Mouse (Mus musculus): Measurements from ENCODE around the gene Slx4ip. TPM values are rescaled to one million over a fixed set of nuclear protein-coding genes. Genes with fewer than 3 reads are reported as not detected.

The Slx4ip gene
- total RNA-seq, 1 experiment from 2014 or later, result 5.7 TPM

DNA sequence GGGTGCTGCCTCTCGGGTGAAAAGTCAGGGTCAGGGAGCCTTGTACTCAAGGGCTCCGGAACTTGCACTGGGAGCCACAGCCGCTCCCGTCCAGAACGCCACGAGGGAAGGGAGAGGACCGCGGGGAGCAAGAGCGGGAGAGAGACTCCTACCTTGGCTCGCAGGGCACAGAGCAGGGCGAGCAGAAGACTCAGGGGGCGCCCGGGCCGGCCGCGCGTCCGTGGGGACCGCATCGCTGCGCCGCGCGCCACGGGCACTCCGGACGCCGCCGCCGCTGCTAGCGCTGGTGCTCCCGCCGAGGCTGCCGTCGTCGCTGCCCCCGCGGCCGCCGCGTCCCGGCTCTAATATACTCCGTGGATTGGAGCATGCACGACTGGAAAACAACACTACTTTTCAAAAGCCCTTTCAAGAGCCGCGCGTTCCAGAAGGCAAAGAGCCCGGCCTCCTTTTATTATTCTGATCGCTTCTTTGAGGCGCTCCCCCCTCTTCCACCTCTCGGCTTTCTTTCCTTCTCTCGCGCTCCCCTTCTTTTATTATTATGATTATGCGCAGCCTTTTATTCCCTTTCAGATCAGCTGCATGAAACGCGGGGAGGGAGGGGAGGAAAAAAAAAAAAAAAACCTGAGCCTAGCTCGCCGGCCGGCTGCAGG lies 225.1 kb downstream of the Slx4ip start, which contains the start of gene Jag1:
Jag1 (minus strand) TSS at position 620 of the 650 bp plus-strand sequence.
- no peak for ATAC-seq (ENCODE audit: extremely low read depth, insufficient number of reproducible peaks, low FRiP score, poor library complexity, severe bottlenecking)

GRCm38 (mm10) chr2:137116675-137117320 lies 225.8 kb downstream of the Slx4ip start:
- ATAC-seq (ENCODE audit: extremely low read depth, insufficient number of reproducible peaks, low FRiP score, poor library complexity, severe bottlenecking), result peak; percentile 53

DNA sequence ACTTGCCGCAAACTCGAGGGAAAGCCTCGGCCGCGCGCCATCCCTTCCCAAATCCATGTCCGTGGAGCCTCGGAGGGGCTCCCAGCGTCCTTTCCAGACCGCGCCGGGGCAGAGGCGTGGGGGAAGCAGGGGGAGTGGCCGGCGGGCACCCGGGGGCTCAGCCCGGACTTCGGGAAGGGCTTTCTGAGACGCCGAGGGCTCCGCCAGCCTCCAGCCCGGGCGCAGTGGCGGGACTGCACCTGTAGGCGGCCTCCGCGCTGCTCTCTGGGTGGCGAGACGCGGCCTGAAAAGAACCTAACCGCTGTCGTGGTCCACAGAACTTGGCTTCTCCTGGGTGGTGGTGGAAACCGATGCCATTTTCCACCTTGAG lies 226.3 kb downstream of the Slx4ip start:
- peak; percentile 57 for ATAC-seq (ENCODE audit: extremely low read depth, insufficient number of reproducible peaks, low FRiP score, poor library complexity, severe bottlenecking)

Other genes starting within 250 kb of the Slx4ip start
- gene Snap25, start 177.8 kb upstream of the Slx4ip start, total RNA-seq (2017), result not detected in 2 replicates
- gene AL731706.2, start 5.5 kb upstream of the Slx4ip start, total RNA-seq (2017), result 10.8 and 13.9 TPM in 2 replicates
- gene AL731706.1, start 171 bp downstream of the Slx4ip start, total RNA-seq (2017), result 2.7 and 8.2 TPM in 2 replicates
- gene Mkks, start 171 bp downstream of the Slx4ip start, total RNA-seq (2017), result 6.8 and 16.3 TPM in 2 replicates
- gene Jag1, start 225.4 kb downstream of the Slx4ip start, total RNA-seq (2017), result 0.61 and 0.81 TPM in 2 replicates

Data from neutrophil, adult 5-6 weeks (primary cell).